Mouse (Mus musculus): ENCODE data around the gene Cldn15.

DNA sequence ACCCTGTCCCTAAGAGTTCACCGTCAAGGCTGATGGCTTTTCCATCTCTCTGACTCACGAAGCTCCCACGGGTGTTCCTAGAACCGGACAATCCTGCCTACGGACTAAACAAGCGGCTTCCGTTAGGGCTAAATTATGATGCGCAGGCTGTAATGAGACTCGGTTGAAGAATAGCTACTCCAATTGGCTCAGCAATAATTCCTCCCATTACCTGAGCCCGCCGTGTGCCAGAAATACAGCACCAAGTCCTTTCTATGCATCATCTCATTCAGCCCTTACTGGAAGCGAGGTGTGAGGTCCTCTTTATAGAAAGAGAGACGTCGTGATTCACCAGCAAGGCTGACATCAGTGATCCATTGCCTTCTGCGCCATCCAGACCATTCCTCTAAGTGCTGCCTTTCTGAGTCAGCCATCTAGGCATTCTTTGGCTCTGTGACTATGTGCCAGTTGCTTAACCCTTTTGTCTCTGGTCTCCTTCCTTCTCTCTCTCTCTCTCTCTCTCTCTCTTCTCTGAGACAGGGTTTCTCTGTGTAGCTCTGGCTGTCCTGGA is 46.1 kb downstream of the Cldn15 start:
- TF ChIP-seq CTCF (conservative IDR thresholded peaks at IDR 0.05; ENCODE audit: low read length), result no peak
- TF ChIP-seq POU5F1 (IDR thresholded peaks at IDR 0.05; ENCODE audit: borderline replicate concordance, low read length), result no peak
- TF ChIP-seq NANOG (IDR thresholded peaks at IDR 0.05; ENCODE audit: borderline replicate concordance, low read length), result no peak
